Mouse (Mus musculus) testis, adult 2 months (tissue): ENCODE measurements around the gene Rhoc. TPM values are rescaled to one million over a fixed set of nuclear protein-coding genes. Genes with fewer than 3 reads are reported as not detected.
A peak's percentile ranks its signal among the peaks of the same experiment; 100 is the strongest.
"Not testable (repeated sequence)": the region's sequence is repeated elsewhere in the genome, so short reads cannot be mapped to it uniquely, and the experiment has no call there.

Experiments
- H3K27ac ChIP-seq: fragments of 200-500 bp; 2 replicates; pipeline ENCODE4 v1.5.1; 2012; ENCODE audit warnings: low read depth, low read length; ENCODE audit not compliant: control insufficient read depth, insufficient read depth
- H3K27me3 ChIP-seq: fragments of 200-500 bp; 2 replicates; pipeline ENCODE4 v1.6.1; 2012; ENCODE audit warnings: mild to moderate bottlenecking, low read length, moderate library complexity; ENCODE audit not compliant: control insufficient read depth, insufficient read depth
- H3K36me3 ChIP-seq: fragments of 200-500 bp; 2 replicates; pipeline ENCODE4 v1.6.1; 2012; ENCODE audit warnings: mild to moderate bottlenecking, low read length; ENCODE audit not compliant: control insufficient read depth, insufficient read depth
- H3K4me1 ChIP-seq: fragments of 200-500 bp; 2 replicates; pipeline ENCODE4 v1.6.1; 2012; ENCODE audit warnings: low read length; ENCODE audit not compliant: control insufficient read depth, insufficient read depth
- H3K4me3 ChIP-seq: fragments of 200-500 bp; 2 replicates; pipeline ENCODE4 v1.5.1; 2012; ENCODE audit warnings: low read depth, mild to moderate bottlenecking, low read length, moderate library complexity, mixed read lengths; ENCODE audit not compliant: control insufficient read depth
- CTCF ChIP-seq: fragments of 200-500 bp; IDR thresholded peaks from 2 replicates; pipeline ENCODE4 v1.5.1; 2012; ENCODE audit warnings: low read depth, mild to moderate bottlenecking, inconsistent platforms, low read length, moderate library complexity; ENCODE audit not compliant: control insufficient read depth, insufficient read depth, insufficient replicate concordance
- POLR2A ChIP-seq: fragments of 200-500 bp; IDR thresholded peaks from 2 replicates; pipeline ENCODE4 v1.6.1; 2012; ENCODE audit warnings: low read depth, mild to moderate bottlenecking, inconsistent platforms, low read length, moderate library complexity; ENCODE audit not compliant: control insufficient read depth
- polyA plus RNA-seq: library from polyadenylated mRNA; depleted of rRNA; stranded (reverse); fragments of >200 nt; gene quantifications from 2 replicates; pipeline ENCODE4 v1.2.3, GENCODE M21; 2012; rRNA removed

The Rhoc gene
- 4.8 and 6.3 TPM in 2 replicates for polyA plus RNA-seq

DNA sequence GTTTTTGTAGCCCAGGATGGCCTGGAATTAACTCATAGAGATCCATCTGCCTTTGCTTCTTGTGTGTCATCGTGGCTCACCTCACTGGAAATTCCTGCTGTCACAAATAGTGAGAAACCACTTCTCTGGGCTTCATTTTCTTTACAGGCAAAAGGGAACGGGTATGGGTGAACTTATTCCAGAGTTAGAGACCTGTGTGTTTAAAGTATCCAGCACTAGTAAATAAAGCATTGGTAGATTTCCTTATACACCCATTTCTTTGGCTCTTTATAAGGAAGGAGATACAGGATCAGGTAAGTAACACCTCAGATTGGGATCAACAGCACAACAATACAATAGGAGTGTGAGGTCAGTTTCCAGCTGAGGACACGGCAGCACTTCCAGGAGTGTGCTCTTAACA, at the start of gene Rhoc:
TSS of gene Rhoc (plus strand) at position 301 of the 400 bp plus-strand sequence.
- TF ChIP-seq CTCF (no peak), POLR2A (no peak)
- no peaks in the 10 kb centered on the region for H3K36me3 ChIP-seq
- H3K27me3 ChIP-seq: peaks cover 2% of the 10 kb centered on the region; the same call in 1 of the 2 replicates
- H3K27ac ChIP-seq: 0 out of 2 replicates have a peak within 1 kb of the TSS, but pooled peaks have one; percentile 5
- H3K4me1 ChIP-seq: peaks cover 16% of the 10 kb centered on the region
- peak within 1 kb of the TSS; percentile 83 for H3K4me3 ChIP-seq

DNA sequence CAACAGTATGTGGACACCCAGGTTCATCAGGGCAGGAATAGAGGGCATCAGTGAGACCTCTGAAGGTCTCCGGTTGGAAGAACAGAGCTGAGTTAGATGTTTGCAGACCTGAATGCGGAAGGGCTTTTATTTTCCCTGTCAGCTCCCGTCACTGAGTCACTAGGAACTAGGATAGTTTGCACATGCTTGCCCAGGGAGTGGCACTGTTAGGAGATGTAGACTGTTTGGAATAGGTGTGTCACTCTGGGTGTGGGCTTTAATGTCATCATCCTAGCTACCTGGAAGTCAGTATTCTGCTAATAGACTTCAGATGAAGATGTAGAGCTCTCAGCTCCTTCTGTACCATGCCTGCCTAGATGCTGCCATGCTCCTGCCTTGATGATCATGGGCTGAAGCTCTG, 46.2 kb upstream of the Rhoc start:
- no peaks in the 10 kb centered on the region for H3K36me3 ChIP-seq
- TF ChIP-seq CTCF (no peak), POLR2A (no peak)
- H3K4me1 ChIP-seq: no peaks in the 10 kb centered on the region
- H3K27ac ChIP-seq: no peak overlapping the region
- no peaks in the 10 kb centered on the region for H3K27me3 ChIP-seq
- H3K4me3 ChIP-seq: no peak overlapping the region

DNA sequence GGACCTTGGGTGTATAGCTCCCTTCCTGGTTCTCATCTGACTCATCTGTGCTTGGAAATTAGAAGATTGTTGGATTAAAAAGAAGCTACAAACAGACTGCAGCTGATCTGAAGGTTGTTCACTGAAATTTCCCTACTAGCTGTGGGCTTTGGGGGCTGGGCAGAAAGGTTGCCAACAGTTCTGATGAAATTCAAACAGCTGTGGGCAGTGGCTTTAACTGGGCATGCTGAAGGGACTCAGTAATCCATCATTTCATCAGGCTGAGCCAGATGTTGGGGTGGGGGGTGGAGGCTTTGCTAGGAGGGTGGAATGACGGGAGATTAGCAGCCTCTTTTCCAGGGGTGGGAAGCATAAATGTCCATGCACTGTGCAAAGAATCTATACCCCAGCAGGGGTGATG, 45.0 kb upstream of the Rhoc start:
- H3K4me1 ChIP-seq: no peaks in the 10 kb centered on the region; the same call in 1 of the 2 replicates
- no peaks in the 10 kb centered on the region for H3K36me3 ChIP-seq
- no peaks in the 10 kb centered on the region for H3K27me3 ChIP-seq
- TF ChIP-seq CTCF (no peak), POLR2A (no peak)
- H3K27ac ChIP-seq: no peak overlapping the region
- no peak overlapping the region for H3K4me3 ChIP-seq

GRCm38 (mm10) chr3:104743864-104744263, 44.3 kb upstream of the Rhoc start:
- H3K36me3 ChIP-seq: no peaks in the 10 kb centered on the region
- no peaks in the 10 kb centered on the region for H3K27me3 ChIP-seq
- H3K4me1 ChIP-seq: no peaks in the 10 kb centered on the region; the same call in 1 of the 2 replicates
- TF ChIP-seq POLR2A (no peak), CTCF (no peak)
- H3K4me3 ChIP-seq: no peak overlapping the region
- no peak overlapping the region for H3K27ac ChIP-seq

DNA sequence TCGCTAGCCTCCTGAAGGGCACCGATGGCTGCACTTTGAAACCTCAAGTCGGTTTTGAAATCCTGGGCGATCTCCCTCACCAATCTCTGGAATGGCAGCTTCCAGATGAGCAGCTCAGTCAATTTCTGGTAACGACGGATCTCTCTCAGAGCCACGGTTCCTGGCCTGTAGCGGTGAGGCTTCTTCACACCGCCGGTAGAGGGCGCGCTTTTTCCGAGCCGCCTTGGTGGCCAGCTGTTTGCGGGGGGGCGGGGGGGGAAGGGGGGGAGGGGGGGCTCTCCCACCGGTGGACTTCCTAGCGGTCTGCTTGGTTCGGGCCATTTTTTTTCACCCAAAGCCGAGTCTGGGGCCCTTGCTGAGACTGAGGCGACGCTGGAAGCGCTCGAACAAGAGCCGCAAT, 35.3 kb upstream of the Rhoc start:
- H3K4me3 ChIP-seq: peak overlapping the region; percentile 27
- H3K36me3 ChIP-seq, H3K27ac ChIP-seq, H3K4me1 ChIP-seq, H3K27me3 ChIP-seq: not testable (repeated sequence)
- peak; percentile 59; the same call in 1 of the 2 replicates for TF ChIP-seq CTCF

DNA sequence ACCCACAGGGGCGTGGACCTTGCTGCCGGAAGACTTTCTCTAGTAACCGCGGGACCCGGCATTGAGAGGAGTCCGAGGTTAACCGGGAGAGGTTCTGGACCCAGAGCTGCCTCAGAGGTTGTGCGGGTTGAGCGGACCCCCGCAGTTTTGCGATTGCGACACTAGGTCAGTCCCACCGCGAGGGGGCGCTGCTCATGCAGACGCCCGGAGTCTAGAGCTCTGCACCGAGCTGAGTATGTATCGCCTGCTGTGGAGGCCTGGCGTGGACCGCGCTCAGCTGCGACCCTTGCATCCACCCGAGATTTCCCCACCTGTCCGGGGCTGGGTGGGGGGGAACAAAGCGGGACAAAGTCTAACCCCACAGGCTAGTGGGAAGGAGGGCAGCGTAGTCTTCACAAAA, 29.8 kb upstream of the Rhoc start:
- Histone ChIP-seq H3K27ac (no peak overlapping the region), H3K4me3 (peak overlapping the region; percentile 18; the same call in 1 of the 2 replicates), H3K27me3 (no peaks in the 10 kb centered on the region), H3K36me3 (no peaks in the 10 kb centered on the region), H3K4me1 (no peaks in the 10 kb centered on the region)
- peak; percentile 92 for TF ChIP-seq CTCF
- TF ChIP-seq POLR2A: no peak

DNA sequence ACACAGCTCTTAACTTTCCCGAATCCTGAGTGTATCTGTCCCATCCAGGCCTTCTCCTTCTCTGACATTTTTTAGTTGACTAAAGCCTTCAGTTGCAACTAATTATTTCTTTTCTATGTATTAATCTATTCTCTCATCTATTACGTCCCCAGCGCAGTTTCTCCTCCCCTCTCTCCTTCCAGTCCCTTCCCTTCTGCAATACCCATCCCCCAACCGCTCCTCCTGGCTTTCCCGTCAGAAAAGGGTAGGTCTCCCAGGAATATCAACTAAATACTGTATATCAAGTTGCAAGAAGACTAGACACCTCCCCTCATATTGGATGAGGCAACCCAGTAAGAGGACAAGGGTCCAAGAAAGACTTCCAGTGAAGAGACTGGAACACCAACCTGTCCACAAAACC, 29.3 kb upstream of the Rhoc start:
- no peak overlapping the region for H3K27ac ChIP-seq
- H3K27me3 ChIP-seq: no peaks in the 10 kb centered on the region

GRCm38 (mm10) chr3:104762103-104762863, 25.9 kb upstream of the Rhoc start:
- H3K27ac ChIP-seq, H3K36me3 ChIP-seq, H3K27me3 ChIP-seq, H3K4me3 ChIP-seq, H3K4me1 ChIP-seq: not testable (repeated sequence)

More for the DNA sequence above, 29.3 kb upstream of the Rhoc start:
- TF ChIP-seq CTCF (no peak), POLR2A (no peak)
- Histone ChIP-seq H3K4me3 (no peak overlapping the region), H3K4me1 (no peaks in the 10 kb centered on the region), H3K36me3 (no peaks in the 10 kb centered on the region)
